Mouse (Mus musculus): ENCODE data around the gene Bag6. TPM values are rescaled to one million over a fixed set of nuclear protein-coding genes. Genes with fewer than 3 reads are reported as not detected.

Bag6 gene
- polyA plus RNA-seq, 1 experiment from 2014 or later = 56.1 TPM

Small RNA genes within 50 kb of the gene (microRNA-seq; reads per million reads assigned to microRNA genes)
- gene Mir6973a = not detected

Other genes with a start within 250 kb of the Bag6 start
- gene C2, start 236.9 kb upstream of the Bag6 start, polyA plus RNA-seq (2016; fragmentation: Nextera tagmentation; extraction: Ambion mirVana) = 0.24 and 0.35 TPM in 2 replicates
- gene Ehmt2, start 236.7 kb upstream of the Bag6 start, polyA plus RNA-seq (2016; fragmentation: Nextera tagmentation; extraction: Ambion mirVana) = 49.1 and 51.6 TPM in 2 replicates
- 0.08 TPM in 1 of 2 replicates, not detected in the other for gene Slc44a4, start 220.7 kb upstream of the Bag6 start, polyA plus RNA-seq (2016; fragmentation: Nextera tagmentation; extraction: Ambion mirVana)
- gene Neu1, start 203.9 kb upstream of the Bag6 start, polyA plus RNA-seq (2016; fragmentation: Nextera tagmentation; extraction: Ambion mirVana) = 20.8 and 21.5 TPM in 2 replicates
- 0.12 and 0.13 TPM in 2 replicates for gene Hspa1b, start 175.9 kb upstream of the Bag6 start, polyA plus RNA-seq (2016; fragmentation: Nextera tagmentation; extraction: Ambion mirVana)
- not detected in 2 replicates for gene Gm20481, start 165.3 kb upstream of the Bag6 start, polyA plus RNA-seq (2016; fragmentation: Nextera tagmentation; extraction: Ambion mirVana)
- 6.2 and 6.4 TPM in 2 replicates for gene Hspa1a, start 163.0 kb upstream of the Bag6 start, polyA plus RNA-seq (2016; fragmentation: Nextera tagmentation; extraction: Ambion mirVana)
- gene Hspa1l, start 162.5 kb upstream of the Bag6 start, polyA plus RNA-seq (2016; fragmentation: Nextera tagmentation; extraction: Ambion mirVana) = 2.9 and 3.1 TPM in 2 replicates
- gene Lsm2, start 153.3 kb upstream of the Bag6 start, polyA plus RNA-seq (2016; fragmentation: Nextera tagmentation; extraction: Ambion mirVana) = 143 and 145 TPM in 2 replicates
- 82.6 TPM in 2 replicates for gene Vars, start 134.2 kb upstream of the Bag6 start, polyA plus RNA-seq (2016; fragmentation: Nextera tagmentation; extraction: Ambion mirVana)
- 0.32 and 0.37 TPM in 2 replicates for gene Vwa7, start 118.6 kb upstream of the Bag6 start, polyA plus RNA-seq (2016; fragmentation: Nextera tagmentation; extraction: Ambion mirVana)
- 2.4 and 2.6 TPM in 2 replicates for gene Sapcd1, start 107.2 kb upstream of the Bag6 start, polyA plus RNA-seq (2016; fragmentation: Nextera tagmentation; extraction: Ambion mirVana)
- 3.5 and 4.9 TPM in 2 replicates for gene Msh5, start 88.4 kb upstream of the Bag6 start, polyA plus RNA-seq (2016; fragmentation: Nextera tagmentation; extraction: Ambion mirVana)
- 349 and 354 TPM in 2 replicates for gene Clic1, start 85.2 kb upstream of the Bag6 start, polyA plus RNA-seq (2016; fragmentation: Nextera tagmentation; extraction: Ambion mirVana)
- 192 and 205 TPM in 2 replicates for gene Ddah2, start 76.1 kb upstream of the Bag6 start, polyA plus RNA-seq (2016; fragmentation: Nextera tagmentation; extraction: Ambion mirVana)
- 0.27 TPM in 1 of 2 replicates, not detected in the other for gene Ly6g6c, start 69.8 kb upstream of the Bag6 start, polyA plus RNA-seq (2016; fragmentation: Nextera tagmentation; extraction: Ambion mirVana)
- 1.2 and 2.0 TPM in 2 replicates for gene Mpig6b, start 69.0 kb upstream of the Bag6 start, polyA plus RNA-seq (2016; fragmentation: Nextera tagmentation; extraction: Ambion mirVana)
- gene Ly6g6e, start 58.3 kb upstream of the Bag6 start, polyA plus RNA-seq (2016; fragmentation: Nextera tagmentation; extraction: Ambion mirVana) = 0.24 and 0.40 TPM in 2 replicates
- 1.8 and 2.2 TPM in 2 replicates for gene Ly6g6d, start 57.1 kb upstream of the Bag6 start, polyA plus RNA-seq (2016; fragmentation: Nextera tagmentation; extraction: Ambion mirVana)
- gene Ly6g6f, start 49.6 kb upstream of the Bag6 start, polyA plus RNA-seq (2016; fragmentation: Nextera tagmentation; extraction: Ambion mirVana) = 1.1 and 1.5 TPM in 2 replicates
- gene Abhd16a, start 45.9 kb upstream of the Bag6 start, polyA plus RNA-seq (2016; fragmentation: Nextera tagmentation; extraction: Ambion mirVana) = 58.9 and 65.1 TPM in 2 replicates
- gene Ly6g5c, start 26.9 kb upstream of the Bag6 start, polyA plus RNA-seq (2016; fragmentation: Nextera tagmentation; extraction: Ambion mirVana) = not detected in 2 replicates
- gene Ly6g5b, start 19.8 kb upstream of the Bag6 start, polyA plus RNA-seq (2016; fragmentation: Nextera tagmentation; extraction: Ambion mirVana) = 0.32 and 0.38 TPM in 2 replicates
- gene Gpank1, start 13.7 kb upstream of the Bag6 start, polyA plus RNA-seq (2016; fragmentation: Nextera tagmentation; extraction: Ambion mirVana) = 11.1 and 15.1 TPM in 2 replicates
- gene Csnk2b, start 13.1 kb upstream of the Bag6 start, polyA plus RNA-seq (2016; fragmentation: Nextera tagmentation; extraction: Ambion mirVana) = 190 and 207 TPM in 2 replicates
- 8.6 and 8.7 TPM in 2 replicates for gene D17H6S53E, start 8.8 kb upstream of the Bag6 start, polyA plus RNA-seq (2016; fragmentation: Nextera tagmentation; extraction: Ambion mirVana)
- gene Apom, start 3.1 kb upstream of the Bag6 start, polyA plus RNA-seq (2016; fragmentation: Nextera tagmentation; extraction: Ambion mirVana) = 1.3 and 8.3 TPM in 2 replicates
- 132 and 148 TPM in 2 replicates for gene Prrc2a, start 29.7 kb downstream of the Bag6 start, polyA plus RNA-seq (2016; fragmentation: Nextera tagmentation; extraction: Ambion mirVana)
- gene Aif1, start 40.9 kb downstream of the Bag6 start, polyA plus RNA-seq (2016; fragmentation: Nextera tagmentation; extraction: Ambion mirVana) = 4.3 and 4.4 TPM in 2 replicates
- gene Lst1, start 53.3 kb downstream of the Bag6 start, polyA plus RNA-seq (2016; fragmentation: Nextera tagmentation; extraction: Ambion mirVana) = 3.3 and 5.2 TPM in 2 replicates
- gene Ltb, start 59.3 kb downstream of the Bag6 start, polyA plus RNA-seq (2016; fragmentation: Nextera tagmentation; extraction: Ambion mirVana) = 0.14 and 0.31 TPM in 2 replicates
- 0.12 TPM in 1 of 2 replicates, not detected in the other for gene Tnf, start 66.8 kb downstream of the Bag6 start, polyA plus RNA-seq (2016; fragmentation: Nextera tagmentation; extraction: Ambion mirVana)
- gene Lta, start 70.2 kb downstream of the Bag6 start, polyA plus RNA-seq (2016; fragmentation: Nextera tagmentation; extraction: Ambion mirVana) = not detected in 2 replicates
- gene Gm16181, start 85.7 kb downstream of the Bag6 start, polyA plus RNA-seq (2016; fragmentation: Nextera tagmentation; extraction: Ambion mirVana) = 0.55 TPM in 1 of 2 replicates, not detected in the other
- 10.0 and 12.5 TPM in 2 replicates for gene Atp6v1g2, start 98.5 kb downstream of the Bag6 start, polyA plus RNA-seq (2016; fragmentation: Nextera tagmentation; extraction: Ambion mirVana)
- 9.0 and 9.8 TPM in 2 replicates for gene Nfkbil1, start 100.6 kb downstream of the Bag6 start, polyA plus RNA-seq (2016; fragmentation: Nextera tagmentation; extraction: Ambion mirVana)
- gene Ddx39b, start 106.6 kb downstream of the Bag6 start, polyA plus RNA-seq (2016; fragmentation: Nextera tagmentation; extraction: Ambion mirVana) = 282 and 285 TPM in 2 replicates
- gene H2-D1, start 127.6 kb downstream of the Bag6 start, polyA plus RNA-seq (2016; fragmentation: Nextera tagmentation; extraction: Ambion mirVana) = 30.2 and 32.8 TPM in 2 replicates
- 0.08 and 0.14 TPM in 2 replicates for gene H2-Q1, start 185.2 kb downstream of the Bag6 start, polyA plus RNA-seq (2016; fragmentation: Nextera tagmentation; extraction: Ambion mirVana)
- gene H2-Q2, start 207.1 kb downstream of the Bag6 start, polyA plus RNA-seq (2016; fragmentation: Nextera tagmentation; extraction: Ambion mirVana) = 4.1 and 5.0 TPM in 2 replicates
- 1.9 and 2.5 TPM in 2 replicates for gene H2-Q4, start 244.4 kb downstream of the Bag6 start, polyA plus RNA-seq (2016; fragmentation: Nextera tagmentation; extraction: Ambion mirVana)

Measured in heart, embryonic 12.5 days (tissue).